Mouse (Mus musculus): ENCODE results near the gene Mettl15.
"Not testable (repeated sequence)": the region's sequence is repeated elsewhere in the genome, so short reads cannot be mapped to it uniquely, and the experiment has no call there.

Gene Mettl15

GRCm38 (mm10) chr2:109280600-109281340, at the start of gene Mettl15, which contains the start of gene Kif18a:
Gene Mettl15, minus strand, starts transcription at chr2:109280748.
Gene Kif18a, plus strand, starts transcription at chr2:109280738.
- in situ Hi-C loops (cut with MboI; ENCODE audit: unreplicated experiment in 2 of 2) = loop anchor here (25.0 kb wide), 3 partner anchors 757 to 1318 kb away; no protein-coding TSS in a partner anchor

- in situ Hi-C loops (cut with MboI; ENCODE audit: unreplicated experiment in 2 of 2) = no loop called here
Measured at GRCm38 (mm10) chr2:109311369-109311768, 30.8 kb upstream of the Mettl15 start.

DNA sequence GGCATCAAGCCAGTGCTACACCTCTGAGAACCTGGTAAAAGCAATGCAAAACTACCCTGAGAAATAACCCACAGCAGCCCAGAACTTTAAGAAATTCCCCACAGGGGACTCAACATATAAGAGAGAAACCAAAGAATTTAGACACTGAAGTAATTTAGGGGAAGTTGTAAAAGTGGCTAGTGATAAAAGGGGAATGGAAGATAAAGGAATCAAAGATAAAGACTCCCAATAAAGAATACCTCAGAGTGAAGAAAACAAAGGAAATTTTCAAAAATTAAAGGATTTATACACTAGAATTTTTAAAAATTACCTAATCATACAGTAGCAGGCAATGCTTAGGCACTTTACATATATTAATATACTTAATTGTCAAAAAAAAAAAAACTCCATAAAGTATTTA, 23.1 kb upstream of the Mettl15 start:
- in situ Hi-C loops (cut with MboI; ENCODE audit: unreplicated experiment in 2 of 2) = no loop called here

DNA sequence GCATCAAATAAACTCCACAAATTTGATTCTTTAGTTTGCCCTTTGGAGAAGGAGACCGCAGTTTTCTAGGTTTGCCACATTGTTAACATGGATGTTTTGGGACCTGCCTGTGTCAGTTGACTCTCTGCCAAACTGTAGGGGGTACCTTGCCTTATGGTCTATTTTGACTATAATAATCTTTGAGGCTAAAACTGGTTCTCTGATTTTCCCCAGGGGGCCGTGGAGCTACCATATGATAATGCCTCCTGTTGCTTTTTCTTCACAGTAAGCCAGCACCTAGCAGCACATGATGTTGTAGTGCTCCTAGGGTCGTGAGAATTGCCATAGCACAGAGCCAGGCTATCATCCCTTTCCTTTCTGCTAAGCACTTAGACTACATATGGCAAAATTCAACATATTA, 21.7 kb upstream of the Mettl15 start:
- in situ Hi-C loops (cut with MboI; ENCODE audit: unreplicated experiment in 2 of 2) = no loop called here

GRCm38 (mm10) chr2:109298160-109298559, 17.6 kb upstream of the Mettl15 start:
- in situ Hi-C loops (cut with MboI; ENCODE audit: unreplicated experiment in 2 of 2) = loop anchor here (25.0 kb wide), 3 partner anchors 739 to 1336 kb away; no protein-coding TSS in a partner anchor

DNA sequence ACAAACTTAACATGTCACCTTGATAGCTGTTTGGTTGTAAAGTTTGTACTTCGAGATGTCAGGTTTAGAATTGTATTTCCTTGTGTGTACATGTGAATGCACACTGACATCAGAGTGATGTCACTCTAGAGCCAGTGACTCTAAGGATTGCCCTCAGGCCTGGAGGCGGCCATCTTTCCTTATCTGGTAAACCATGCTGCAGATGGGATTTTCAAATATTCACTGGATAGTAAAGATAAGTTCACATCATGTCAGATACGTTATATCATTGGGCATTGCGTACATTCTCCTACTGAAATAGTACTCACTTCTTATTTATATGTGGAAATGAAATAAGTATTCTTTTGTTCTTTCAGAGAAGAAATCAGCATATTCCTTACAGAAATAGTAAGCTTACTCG, 15.7 kb upstream of the Mettl15 start:
- in situ Hi-C loops (cut with MboI; ENCODE audit: unreplicated experiment in 2 of 2) = loop anchor here (25.0 kb wide), 3 partner anchors 741 to 1334 kb away; no protein-coding TSS in a partner anchor

DNA sequence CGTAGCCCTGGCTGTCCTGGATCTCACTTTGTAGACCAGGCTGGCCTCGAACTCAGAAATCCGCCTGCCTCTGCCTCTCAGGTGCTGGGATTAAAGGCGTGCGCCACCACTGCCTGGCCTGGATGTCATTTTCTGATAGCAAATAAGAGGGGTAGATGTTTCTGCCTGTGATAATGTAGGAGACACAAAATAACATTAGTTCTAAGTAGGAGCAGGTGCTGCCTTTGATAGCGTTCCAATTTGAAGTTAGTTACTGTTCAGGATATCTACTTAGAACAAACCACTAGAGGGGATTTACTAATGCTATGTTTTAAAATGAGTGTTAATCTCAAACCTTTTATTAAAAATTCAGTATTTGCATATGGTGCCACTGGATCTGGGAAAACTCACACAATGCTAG, 8.8 kb upstream of the Mettl15 start:
- in situ Hi-C loops (cut with MboI; ENCODE audit: unreplicated experiment in 2 of 2) = loop anchor here (25.0 kb wide), 3 partner anchors 748 to 1327 kb away; no protein-coding TSS in a partner anchor

DNA sequence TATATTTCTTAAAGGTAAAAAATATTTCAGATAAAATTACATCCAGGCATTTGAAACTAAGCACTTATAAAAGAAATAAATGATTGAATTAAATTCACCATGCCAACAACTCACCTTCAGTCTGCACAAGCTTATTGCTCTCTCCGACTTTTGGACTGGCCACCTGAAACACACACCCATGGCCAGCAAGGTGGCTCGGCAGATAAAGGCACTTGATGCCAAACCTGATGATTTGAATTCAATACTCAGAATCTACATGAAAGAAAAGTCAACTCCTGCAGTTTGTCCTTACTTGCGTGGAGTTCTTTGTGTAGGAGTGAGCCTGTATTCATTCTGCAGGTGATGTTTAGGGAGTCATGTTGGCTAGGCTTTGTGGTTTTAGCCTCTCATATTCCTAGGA, 3.6 kb upstream of the Mettl15 start:
- in situ Hi-C loops (cut with MboI; ENCODE audit: unreplicated experiment in 2 of 2) = loop anchor here (25.0 kb wide), 3 partner anchors 753 to 1322 kb away; no protein-coding TSS in a partner anchor

GRCm38 (mm10) chr2:109281341-109281690, 768 bp upstream of the Mettl15 start:
- in situ Hi-C loops (cut with MboI; ENCODE audit: unreplicated experiment in 2 of 2) = loop anchor here (25.0 kb wide), 3 partner anchors 756 to 1319 kb away; no protein-coding TSS in a partner anchor

GRCm38 (mm10) chr2:109280272-109280599, 312 bp downstream of the Mettl15 start:
- in situ Hi-C loops (cut with MboI; ENCODE audit: unreplicated experiment in 2 of 2) = loop anchor here (25.0 kb wide), 3 partner anchors 757 to 1318 kb away; no protein-coding TSS in a partner anchor

- in situ Hi-C loops (cut with MboI; ENCODE audit: unreplicated experiment in 2 of 2) = loop anchor here (25.0 kb wide), 3 partner anchors 759 to 1316 kb away; no protein-coding TSS in a partner anchor
Measured at GRCm38 (mm10) chr2:109278036-109278435, 2.5 kb downstream of the Mettl15 start.

GRCm38 (mm10) chr2:109277593-109277992, 3.0 kb downstream of the Mettl15 start:
- in situ Hi-C loops (cut with MboI; ENCODE audit: unreplicated experiment in 2 of 2) = loop anchor here (25.0 kb wide), 3 partner anchors 760 to 1315 kb away; no protein-coding TSS in a partner anchor

GRCm38 (mm10) chr2:109273098-109273497, 7.5 kb downstream of the Mettl15 start:
- in situ Hi-C loops (cut with MboI; ENCODE audit: unreplicated experiment in 2 of 2) = no loop called here

- in situ Hi-C loops (cut with MboI; ENCODE audit: unreplicated experiment in 2 of 2) = no loop called here
Measured at GRCm38 (mm10) chr2:109262779-109263178, 17.8 kb downstream of the Mettl15 start.

- in situ Hi-C loops (cut with MboI; ENCODE audit: unreplicated experiment in 2 of 2) = no loop called here
Measured at GRCm38 (mm10) chr2:109241947-109242346, 38.6 kb downstream of the Mettl15 start.

GRCm38 (mm10) chr2:109235741-109236140, 44.8 kb downstream of the Mettl15 start:
- in situ Hi-C loops (cut with MboI; ENCODE audit: unreplicated experiment in 2 of 2) = no loop called here

- in situ Hi-C loops (cut with MboI; ENCODE audit: unreplicated experiment in 2 of 2) = no loop called here
Measured at GRCm38 (mm10) chr2:109233876-109234275, 46.7 kb downstream of the Mettl15 start.

DNA sequence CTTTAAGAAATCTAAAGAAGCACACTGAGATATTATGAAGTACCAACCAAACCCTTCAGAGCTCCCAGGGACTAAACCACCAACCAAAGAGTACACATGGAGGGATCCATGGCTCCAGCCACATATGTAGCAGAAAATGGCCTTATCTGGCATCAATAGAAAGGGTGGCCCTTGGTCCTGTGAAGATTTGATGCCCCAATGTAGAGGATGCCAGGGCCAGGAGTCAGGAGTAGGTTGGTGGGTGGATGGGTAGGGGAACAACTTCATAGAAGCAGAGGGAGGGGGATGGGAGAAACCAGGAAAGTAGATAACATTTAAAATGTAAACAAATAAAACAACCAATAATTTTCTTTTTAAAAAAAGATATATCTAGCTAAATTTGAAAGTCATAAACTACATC, 50.1 kb downstream of the Mettl15 start:
- in situ Hi-C loops (cut with MboI; ENCODE audit: unreplicated experiment in 2 of 2) = no loop called here

- in situ Hi-C loops (cut with MboI; ENCODE audit: unreplicated experiment in 2 of 2) = no loop called here
Measured at GRCm38 (mm10) chr2:109227196-109227595, 53.4 kb downstream of the Mettl15 start.

GRCm38 (mm10) chr2:109221470-109221869, 59.1 kb downstream of the Mettl15 start:
- in situ Hi-C loops (cut with MboI; ENCODE audit: unreplicated experiment in 2 of 2) = no loop called here

GRCm38 (mm10) chr2:109216678-109217077, 63.9 kb downstream of the Mettl15 start:
- in situ Hi-C loops (cut with MboI; ENCODE audit: unreplicated experiment in 2 of 2) = not testable (repeated sequence)

- in situ Hi-C loops (cut with MboI; ENCODE audit: unreplicated experiment in 2 of 2) = not testable (repeated sequence)
Measured at GRCm38 (mm10) chr2:109210641-109211040, 69.9 kb downstream of the Mettl15 start.

Data from v-Abl transformed pro-B cells (cell line).